Mouse (Mus musculus) olfactory bulb, adult 2 months (tissue): ENCODE results near the gene Msto1.

Source experiments
- CTCF ChIP-seq: fragments of 200-500 bp; IDR thresholded peaks from 2 replicates; pipeline ENCODE4 v1.5.1; 2012; ENCODE audit warnings: low read depth, mild to moderate bottlenecking, low read length, moderate library complexity; ENCODE audit not compliant: insufficient read depth
- POLR2A ChIP-seq: fragments of 200-500 bp; IDR thresholded peaks from 2 replicates; pipeline ENCODE4 v1.6.1; 2012; ENCODE audit warnings: mild to moderate bottlenecking, low read depth, low read length, moderate library complexity; ENCODE audit not compliant: insufficient read depth

DNA sequence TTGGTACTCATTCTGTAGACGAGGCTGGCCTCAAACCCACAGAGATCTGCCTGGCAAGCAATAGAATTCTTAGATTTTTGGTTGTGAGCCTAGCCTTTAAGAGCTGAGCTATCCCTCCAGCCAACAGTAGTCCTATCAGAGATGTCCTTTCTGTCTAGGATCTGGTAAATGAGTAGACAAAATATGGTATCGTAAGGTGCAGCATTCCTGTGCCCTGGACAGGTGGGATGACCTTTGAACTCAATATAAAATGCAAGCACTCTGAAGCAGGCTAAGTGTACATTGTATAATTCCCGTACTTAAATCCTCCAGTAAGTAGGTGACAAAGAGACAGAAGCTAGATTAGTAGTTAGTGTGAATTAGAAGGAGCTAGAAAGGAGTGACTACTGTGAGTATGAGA lies 51.7 kb downstream of the Msto1 start:
- TF ChIP-seq CTCF (no peak), POLR2A (no peak)
